Mouse (Mus musculus): ENCODE data around the gene Abcc8.

Abcc8 gene

DNA sequence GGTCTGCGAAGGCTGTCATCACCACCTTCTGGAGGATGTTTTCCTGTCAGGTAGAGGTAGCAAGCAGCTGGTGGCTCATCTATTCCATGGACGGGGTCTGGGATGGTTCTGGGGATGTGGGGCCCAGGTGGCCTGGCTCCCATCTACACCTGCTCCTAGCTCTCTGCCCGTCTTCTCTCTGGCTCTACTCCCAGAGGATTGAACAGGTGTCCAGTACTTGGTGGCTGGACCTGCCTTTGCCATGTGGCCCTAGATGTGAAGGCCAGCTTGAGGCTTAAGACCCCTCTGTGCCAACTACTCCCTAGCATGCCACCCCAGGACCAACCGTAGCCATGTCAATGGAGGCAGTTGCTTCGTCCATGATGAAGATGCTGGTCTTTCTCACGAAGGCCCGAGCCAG, 74.3 kb downstream of the Abcc8 start:
- DNase-seq = peak; percentile 66

DNA sequence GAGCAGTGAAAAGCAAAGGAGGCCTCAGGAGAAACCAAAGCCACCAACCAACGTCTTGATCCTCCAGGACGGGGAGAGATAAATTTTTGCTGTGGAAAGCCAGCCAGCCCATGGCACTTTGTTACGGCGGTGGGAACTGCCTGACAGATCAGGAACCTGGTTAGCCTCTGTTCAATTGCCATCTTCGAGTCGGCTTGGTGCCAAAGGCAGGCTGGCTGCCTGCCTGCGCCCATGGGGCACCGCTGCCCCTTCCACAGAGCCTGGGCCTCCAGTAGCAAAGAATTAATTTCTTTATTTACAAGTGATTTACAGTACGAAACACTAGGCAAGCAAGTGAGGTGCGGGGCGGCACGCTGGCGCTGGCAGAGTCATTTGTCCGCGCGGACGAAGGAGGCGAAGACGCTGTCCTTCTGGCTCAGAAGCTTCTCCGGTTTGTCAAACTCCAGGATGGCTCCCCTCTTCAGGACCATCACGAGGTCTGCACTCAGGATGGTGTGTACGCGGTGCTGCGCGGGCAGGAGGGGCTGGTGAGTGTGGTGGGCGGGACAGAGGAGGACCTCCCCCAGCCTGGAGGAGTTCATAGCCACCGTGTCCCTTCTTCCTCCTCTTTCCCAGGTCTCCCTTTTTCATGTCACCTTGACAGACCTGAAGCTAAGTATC, 75.4 kb downstream of the Abcc8 start:
- peak; percentile 72 for DNase-seq

DNA sequence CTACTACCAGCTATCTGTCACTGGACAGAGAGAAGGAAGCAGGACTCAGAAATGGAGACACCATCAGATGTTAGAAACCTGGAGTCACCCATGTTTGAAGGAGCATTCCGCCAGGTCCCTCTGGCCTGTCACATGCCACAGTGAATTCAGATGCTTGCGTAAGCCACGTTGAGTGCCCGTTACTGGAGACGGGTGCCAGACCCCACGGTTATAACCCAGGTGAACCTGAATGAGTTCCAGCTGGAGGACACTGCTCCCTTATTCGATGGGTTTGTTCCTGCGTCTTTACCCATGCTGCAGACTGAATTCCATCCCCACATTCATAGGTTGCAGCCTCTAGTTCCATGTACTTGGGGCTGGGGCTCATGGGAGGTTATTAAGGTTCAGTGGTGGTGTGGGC, 76.1 kb downstream of the Abcc8 start:
- DNase-seq = peak; percentile 41

DNA sequence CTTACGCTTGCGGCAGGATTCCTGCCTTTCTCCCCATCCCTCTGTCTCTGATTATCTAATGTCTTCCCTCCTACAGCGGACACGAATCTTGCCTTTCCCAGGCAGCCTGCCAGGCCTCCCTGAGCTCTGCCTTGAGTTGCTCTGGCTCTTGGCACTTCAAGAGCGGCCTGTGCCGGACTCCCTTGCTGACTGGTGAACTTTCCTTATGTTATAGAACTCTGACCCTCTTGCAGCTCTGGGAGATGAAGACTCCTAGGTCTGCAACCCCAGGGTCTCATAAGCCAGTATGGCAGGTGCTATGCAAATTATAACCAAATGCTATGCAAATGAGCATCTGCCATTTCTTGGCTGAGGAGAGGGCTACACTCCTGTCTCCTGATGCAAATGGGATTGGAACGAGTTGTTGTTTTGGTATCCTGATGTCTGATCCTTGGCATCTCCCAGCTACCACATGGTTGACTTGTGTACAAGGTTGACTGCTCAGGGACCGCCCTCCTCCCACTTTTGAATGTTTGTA, 76.7 kb downstream of the Abcc8 start:
- peak; percentile 70 for DNase-seq

DNA sequence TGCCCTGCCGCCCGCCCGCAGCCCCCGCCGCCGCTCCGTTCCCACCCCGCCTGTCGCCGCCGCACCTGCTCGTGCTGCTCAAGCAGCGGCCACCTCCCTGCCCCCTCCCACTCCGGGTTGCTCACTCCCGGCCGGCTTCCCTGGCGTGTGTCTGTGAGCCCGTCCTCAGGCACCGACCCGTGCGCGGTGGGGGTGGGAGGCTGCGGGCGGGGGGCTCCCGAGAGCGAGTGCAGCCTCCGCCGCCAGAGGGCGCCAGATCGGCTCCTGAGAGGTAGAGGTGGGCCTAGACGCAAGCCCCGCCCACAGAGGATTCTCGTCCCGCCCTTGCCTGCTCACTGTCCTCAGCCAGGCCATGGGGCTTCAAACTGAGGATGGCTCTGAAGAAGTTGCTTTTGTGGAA, 79.3 kb downstream of the Abcc8 start, which contains the start of gene Kcnj11:
TSS of gene Kcnj11 (minus strand) at position 202 of the 400 bp plus-strand sequence.
- DNase-seq = peak; percentile 87

DNA sequence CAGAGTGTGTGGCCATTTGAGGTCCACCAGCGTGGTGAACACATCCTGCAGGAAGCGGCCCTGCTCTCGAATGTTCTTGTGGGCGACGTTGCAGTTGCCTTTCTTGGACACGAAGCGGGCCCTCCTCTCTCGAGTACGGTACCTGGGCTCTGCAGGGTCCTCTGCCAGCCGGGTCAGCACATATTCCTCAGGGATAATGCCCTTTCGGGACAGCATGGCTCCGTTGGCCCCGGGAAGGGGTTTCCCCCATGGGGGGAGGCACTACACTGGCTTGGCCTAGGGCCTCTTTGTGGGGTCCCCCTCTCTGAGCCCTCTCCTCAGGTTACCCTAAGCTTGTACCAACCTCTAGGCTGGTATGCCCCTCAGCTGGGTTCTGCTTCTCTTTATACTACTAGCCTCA, 80.2 kb downstream of the Abcc8 start:
- DNase-seq = peak; percentile 60

DNA sequence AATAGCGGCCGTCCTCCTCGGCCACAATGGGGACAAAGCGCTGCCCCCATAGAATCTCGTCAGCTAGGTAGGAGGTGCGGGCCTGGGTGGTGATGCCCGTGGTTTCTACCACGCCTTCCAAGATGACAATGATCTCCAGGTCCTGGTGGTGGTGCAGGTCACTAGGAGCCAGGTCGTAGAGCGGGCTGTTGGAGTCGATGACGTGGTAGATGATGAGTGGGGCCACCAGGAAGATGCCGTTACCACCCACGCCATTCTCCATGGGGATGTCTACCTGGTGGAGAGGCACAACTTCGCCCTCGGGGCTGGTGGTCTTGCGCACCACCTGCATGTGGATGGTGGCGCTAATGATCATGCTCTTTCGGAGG, 80.9 kb downstream of the Abcc8 start:
- DNase-seq = peak; percentile 60

DNA sequence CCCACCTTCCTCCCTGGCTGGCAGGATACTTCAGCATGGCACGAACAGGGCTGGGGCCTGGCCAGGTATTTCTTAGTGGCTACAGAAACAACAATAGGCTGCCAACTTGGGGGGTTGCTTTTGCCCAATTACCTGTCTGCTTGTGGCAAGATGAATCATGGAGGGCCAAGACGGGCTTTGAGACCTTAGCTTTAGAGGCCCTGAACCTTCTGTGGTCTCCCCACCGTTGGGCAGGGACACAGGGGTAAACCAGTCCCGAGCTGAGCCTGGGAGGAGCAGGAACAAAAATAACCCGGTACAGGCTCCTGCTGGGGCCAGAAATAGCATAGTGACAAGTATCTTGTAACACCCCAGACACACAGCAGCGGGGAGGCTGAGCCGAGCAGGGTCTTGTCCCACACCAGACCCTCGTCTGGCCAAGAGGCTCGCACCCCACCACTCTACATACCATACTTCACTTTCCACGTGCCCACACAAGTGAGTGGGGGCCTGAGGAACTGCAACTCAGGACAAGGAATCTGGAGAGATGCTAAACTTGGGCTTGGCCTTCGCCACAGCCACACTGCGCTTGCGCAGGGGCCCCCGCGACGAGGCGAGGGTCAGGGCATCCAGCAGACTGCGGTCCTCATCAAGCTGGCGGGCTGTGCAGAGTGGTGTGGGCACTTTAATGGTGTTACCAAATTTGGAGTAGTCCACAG, 81.5 kb downstream of the Abcc8 start:
- peak; percentile 70 for DNase-seq

GRCm38 (mm10) chr7:46097319-46097783, 82.5 kb downstream of the Abcc8 start:
- DNase-seq = peak; percentile 56

GRCm38 (mm10) chr7:46096136-46096535, 83.7 kb downstream of the Abcc8 start:
- peak; percentile 64 for DNase-seq

GRCm38 (mm10) chr7:46092803-46093202, 87.0 kb downstream of the Abcc8 start:
- DNase-seq = peak; percentile 6

DNA sequence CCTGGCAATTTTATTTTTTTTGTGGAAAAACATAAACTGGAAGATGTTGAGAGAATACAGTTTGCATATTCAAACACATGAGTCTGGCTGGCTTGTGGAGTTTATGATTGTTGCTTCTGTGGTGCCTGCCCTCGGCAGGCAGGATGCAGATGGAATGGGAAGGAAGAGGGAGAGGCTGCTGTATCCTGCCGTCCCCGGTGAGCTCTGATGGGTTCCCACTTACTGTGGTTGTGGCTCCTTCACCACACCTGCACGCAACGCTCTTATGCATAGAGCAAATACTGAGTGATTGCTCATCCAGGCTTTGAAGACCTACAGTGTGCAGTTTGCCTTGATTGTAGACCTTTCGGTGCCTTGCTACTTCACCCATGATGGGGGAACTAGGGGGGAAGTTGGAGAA, 91.6 kb downstream of the Abcc8 start:
- no peak for DNase-seq

DNA sequence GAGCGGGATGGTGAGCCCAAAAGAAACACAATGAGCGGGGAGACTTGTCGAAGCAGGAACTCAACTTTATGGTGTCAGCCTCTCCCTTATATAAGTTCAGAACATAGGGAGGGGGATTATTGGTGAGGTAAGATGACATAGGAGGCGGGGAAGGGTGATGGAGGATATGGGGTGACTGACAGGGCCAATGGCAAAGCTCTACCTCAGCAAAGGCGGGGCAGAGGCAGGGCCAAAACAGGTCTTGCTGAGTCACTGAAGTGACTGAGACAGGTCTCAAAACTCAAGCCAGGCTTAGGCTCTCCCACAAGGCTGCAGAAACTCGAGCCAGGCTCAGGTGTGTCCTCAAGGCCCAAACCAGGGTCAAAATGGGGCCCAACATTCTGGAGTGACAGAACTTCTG, 93.5 kb downstream of the Abcc8 start:
- DNase-seq = no peak

DNA sequence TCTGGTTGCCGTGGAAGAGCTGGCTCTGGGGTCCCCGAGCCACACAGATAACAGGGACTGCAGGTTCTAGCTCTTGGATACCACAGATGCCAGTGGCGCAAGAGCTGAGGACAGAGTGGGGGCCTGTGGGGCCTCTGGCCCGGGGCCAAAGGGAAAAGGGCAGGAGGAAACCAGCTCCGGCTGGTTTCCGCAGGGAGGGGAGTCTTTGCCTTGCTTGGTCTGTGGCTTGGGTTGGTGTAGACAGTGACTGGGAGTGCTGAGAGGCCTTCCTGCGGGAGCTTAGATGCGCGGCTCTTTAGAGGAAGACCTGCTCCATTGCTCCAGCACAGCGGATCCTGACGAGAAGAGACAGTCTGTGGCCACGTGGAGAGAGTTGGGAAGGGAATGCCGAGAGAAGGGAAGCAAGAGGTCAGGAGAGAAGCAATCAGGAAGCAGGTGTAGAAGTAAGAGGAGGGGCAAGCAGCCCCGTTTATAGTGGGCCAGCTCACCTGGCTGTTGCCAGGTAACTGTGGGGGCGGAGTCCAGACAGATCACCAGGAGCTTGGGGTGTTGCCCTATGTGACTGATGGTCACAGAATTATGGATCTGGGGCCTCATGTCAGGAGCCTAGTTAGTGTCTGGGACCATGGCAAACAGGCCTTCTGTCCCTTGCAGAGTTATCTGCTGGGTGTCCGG, 94.9 kb downstream of the Abcc8 start:
- no peak for DNase-seq

GRCm38 (mm10) chr7:46084024-46084423, 95.8 kb downstream of the Abcc8 start:
- no peak for DNase-seq

- no peak for DNase-seq
Measured at GRCm38 (mm10) chr7:46077675-46078074, 102.2 kb downstream of the Abcc8 start.

GRCm38 (mm10) chr7:46076844-46077243, 103.0 kb downstream of the Abcc8 start:
- DNase-seq = no peak

DNA sequence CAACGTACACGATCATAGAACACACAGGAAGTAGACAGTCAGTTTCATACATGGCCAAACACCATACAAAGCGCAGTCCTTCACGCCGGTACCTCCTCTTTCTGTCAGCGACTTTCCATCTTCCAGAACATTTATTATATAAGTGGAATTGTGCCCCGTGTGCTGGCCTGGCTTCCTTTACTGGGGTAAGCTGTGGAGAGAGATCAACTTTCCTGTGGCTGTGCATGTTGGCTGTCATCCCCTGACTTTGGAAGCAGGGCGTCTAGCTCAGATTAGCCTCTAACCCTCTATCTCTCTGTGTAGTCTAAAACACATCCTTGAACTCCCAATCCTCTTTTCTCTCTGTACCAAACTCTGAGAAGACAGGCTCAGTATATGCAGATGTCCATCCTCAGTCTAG, 111.0 kb downstream of the Abcc8 start:
- DNase-seq = no peak

- no peak for DNase-seq
Measured at GRCm38 (mm10) chr7:46063296-46063695, 116.5 kb downstream of the Abcc8 start.

DNA sequence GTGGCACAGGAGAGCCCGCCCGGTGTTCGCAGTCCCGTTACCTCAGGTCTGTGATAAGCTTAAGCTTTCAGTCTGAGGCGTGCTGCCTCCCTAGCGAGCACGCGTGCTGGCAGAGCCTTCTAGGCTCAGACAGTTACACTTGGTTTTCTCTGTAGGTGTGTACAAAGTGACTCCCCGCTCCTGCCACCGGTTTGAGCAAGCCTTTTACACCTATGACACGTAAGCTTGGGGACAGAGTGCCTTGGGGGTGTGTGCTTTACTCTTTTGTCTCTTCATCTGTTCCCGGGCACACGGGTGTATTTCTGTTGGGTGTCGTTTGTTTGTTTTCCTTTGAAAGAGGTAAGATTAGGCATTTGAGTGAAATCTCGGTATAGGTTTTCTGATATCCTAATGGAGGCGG, 118.2 kb downstream of the Abcc8 start:
- DNase-seq = no peak

DNA sequence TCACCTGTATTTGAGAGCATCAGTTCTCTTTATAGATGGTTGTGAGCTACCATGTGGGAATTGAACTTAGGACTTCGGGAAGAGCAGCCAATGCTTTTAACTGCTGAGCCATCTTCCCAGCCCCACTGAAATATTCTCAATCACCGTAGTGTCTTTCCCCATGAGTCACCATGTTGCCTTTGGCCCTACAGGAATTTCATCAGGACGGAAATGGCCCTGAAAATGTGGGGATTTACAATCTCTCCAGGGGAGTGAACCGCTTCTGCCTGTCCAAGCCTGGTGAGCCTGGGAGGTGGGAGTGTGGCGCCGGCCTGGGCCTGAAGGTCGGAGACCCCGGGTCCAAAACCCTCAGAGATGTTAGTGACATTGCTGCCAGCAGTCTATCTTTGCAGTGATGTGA, 119.1 kb downstream of the Abcc8 start:
- DNase-seq = no peak

DNA sequence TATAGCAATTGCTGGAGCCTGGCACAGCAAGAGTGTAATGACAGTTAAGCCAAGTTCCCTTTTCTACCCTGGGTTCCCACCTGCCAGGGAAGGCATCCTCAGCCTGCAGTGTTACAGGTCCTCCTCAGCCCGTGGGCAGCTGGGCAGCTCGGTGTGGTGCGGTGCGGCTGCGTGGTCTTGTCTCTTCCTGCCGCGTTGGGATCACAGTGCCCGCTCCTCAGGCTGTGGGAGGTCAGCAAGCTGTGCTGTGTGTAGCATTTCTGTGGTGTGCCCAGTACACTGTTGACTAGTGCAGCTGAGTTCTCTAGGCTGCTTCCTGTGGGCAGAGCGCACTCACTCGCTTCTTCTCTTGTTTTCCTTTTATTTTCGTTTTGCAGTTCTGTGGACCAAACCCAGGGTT, 121.0 kb downstream of the Abcc8 start:
- DNase-seq = no peak
